Mouse (Mus musculus) thymus, postnatal 4 days (tissue): ENCODE data around the gene Olfr1505.

Source experiments
- DNase-seq: peaks from one replicate; pipeline ENCODE4 v3.0.0; 2021

Olfr1505 gene

GRCm38 (mm10) chr19:13913230-13913629 lies at the start of gene Olfr1505:
TSS of gene Olfr1505 (plus strand) at chr19:13913530.
- DNase-seq: no peak

DNA sequence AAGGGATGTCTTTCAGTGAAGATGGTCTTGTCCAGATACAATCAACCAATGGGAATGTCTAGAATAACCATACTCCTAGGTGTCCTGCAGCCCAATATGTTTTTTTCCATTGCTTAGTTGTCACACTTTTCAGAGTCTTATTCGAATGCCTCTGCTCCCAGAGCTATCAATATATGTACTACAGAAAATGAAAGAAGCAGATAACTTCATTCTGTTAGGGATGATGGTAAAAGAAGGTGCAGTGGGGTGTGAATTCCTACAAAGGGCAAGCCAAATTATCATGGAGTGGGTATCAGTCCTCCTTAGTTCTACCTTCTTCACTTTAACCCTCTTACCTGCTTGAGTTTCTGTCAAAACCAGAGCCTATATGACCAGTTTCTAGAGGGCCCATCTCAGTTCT lies 15.5 kb upstream of the Olfr1505 start, which contains the start of gene Olfr1504:
Olfr1504 (minus strand) TSS at position 101 of the 400 bp plus-strand sequence.
- no peak for DNase-seq
